Mouse (Mus musculus): ENCODE measurements at regions not wholly inside any gene's neighbourhood (a gene's known extent, or its start where the extent isn't known, plus 50 kb on each side); places are given as distances from the start of the nearest gene placed in this dataset.

DNA sequence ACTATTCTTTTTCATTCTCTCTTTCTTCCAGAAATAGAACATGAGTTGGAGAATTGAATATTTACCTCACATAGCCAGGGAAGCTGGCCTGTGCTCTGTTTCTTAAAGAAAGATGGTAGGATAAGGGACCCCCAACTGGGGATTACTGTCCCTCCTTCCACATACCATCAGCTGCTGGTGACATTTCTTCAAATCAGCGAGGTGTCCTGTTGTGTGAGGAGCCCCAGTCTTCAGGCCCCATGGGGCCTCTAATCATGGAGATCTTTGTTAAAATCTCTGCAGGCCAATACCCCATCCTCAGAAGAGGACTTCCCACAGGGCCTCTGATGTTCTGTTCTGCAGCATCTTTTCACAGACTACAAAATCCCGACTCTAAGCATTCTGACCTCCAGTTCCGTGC, 121.1 kb downstream of the Samd5 start:
- TF ChIP-seq CTCF (IDR thresholded peaks at IDR 0.05; ENCODE audit: insufficient read depth, low read depth, low read length), result no peak
- TF ChIP-seq POLR2A (IDR thresholded peaks at IDR 0.05; ENCODE audit: insufficient read depth, low read depth, low read length), result no peak

Data from olfactory bulb, adult 2 months (tissue).